Mouse (Mus musculus): Measurements from ENCODE around the gene Cdc6.

- TF ChIP-seq CTCF (IDR thresholded peaks at IDR 0.05 in 2 of 3, conservative IDR thresholded peaks at IDR 0.05 in 1 of 3; ENCODE audit: control insufficient read depth in 1 of 3, insufficient read depth in 1 of 3, low read depth in 2 of 3, low read length in 3 of 3, poor library complexity in 1 of 3, severe bottlenecking in 1 of 3) (no peak), NELFE (IDR thresholded peaks at IDR 0.05; ENCODE audit: low read depth, low read length) (no peak)
Observed at GRCm38 (mm10) chr11:98955707-98956235, 48.2 kb downstream of the Cdc6 start.

Measured in MEL (cell line).